Mouse (Mus musculus) CD8-positive naive resting alpha-beta T cell, adult 2 months (primary cell): ENCODE measurements around the gene Ahdc1.

Experiments
- DNase-seq, 2 experiments: peaks; one replicate each; pipeline ENCODE4 v3.0.0; 2022; ENCODE audit warnings: low read depth in 2 of 2, low spot score in 2 of 2

Ahdc1 gene

DNA sequence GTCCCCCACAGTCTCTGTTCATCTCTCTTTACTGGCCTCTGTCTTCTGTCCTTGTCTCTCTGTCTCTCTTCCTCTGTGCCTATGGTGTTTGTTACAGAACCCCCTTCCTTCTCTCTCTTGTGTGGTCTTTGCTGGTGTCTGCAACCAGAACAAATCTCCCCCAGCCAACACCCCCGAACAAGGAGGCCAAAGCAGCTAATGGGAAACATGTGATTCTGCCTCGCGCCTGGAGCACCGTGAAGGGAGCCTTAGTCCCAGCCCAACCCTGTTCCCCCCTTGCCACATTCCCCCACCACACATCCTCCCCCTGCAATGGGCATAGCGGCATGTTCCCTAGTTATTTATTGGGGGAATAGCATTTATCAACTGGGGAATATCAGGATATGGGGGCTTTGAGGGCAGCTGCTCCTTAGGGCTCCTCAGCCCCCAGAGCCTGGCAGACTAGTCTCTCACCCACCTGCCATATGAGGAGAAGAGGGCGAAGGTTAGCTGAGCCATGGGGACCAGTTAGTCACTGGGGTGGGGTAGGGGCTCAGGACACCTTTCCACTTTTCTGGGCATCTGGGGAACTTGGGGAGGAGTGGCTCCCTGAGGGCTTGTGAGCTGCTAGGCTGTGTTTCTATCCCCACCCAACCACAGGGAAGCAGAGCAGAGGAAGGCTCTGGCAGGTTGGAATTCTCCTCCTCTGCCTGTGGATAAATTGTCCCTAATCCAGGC is 41.1 kb downstream of the Ahdc1 start:
- DNase-seq: no peak

DNA sequence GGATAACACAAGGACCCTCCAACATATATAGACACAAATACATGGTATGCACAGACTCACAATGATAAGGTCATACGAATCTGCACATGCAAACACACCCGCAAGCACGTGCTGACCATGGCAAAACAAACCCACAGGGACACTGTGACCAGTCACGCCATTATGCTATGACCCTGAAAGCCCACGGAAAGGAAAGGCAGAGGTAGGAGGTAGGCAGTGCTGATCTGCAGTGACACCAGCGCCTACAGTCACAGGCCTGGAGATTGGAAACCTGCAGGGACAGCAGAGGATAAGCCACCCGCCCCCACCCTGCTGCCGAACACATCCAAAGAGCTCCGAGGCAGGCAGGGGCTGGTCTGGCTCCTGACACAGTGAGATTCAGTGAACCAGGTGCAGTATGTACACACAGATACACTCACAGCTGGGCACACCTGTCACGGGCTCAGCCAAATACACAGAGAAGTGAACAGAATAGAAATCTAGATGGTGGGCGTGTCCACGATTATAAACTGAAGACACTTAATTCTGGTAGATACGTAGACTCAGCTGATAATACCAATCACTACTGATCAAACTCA is 42.0 kb downstream of the Ahdc1 start:
- no peak for DNase-seq

DNA sequence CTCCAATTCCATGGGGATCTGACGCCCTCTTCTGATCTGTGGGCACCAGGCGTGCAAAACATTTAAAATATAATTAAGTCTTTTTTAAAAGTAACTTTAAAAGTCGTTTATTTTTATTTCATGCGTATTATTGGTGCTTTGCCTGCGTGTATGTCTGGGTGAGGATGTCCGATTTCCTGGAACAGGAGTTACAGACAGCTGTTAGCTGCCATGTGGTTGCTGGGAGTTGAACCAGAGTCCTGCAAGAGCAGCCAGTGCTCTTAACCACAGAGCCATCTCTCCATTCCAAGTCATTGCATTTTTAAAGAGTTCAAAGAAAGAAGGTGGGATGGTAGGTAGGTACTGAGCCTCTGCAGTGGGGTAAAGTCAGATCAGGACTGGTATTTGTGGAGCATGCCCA is 43.5 kb downstream of the Ahdc1 start:
- DNase-seq: no peak

DNA sequence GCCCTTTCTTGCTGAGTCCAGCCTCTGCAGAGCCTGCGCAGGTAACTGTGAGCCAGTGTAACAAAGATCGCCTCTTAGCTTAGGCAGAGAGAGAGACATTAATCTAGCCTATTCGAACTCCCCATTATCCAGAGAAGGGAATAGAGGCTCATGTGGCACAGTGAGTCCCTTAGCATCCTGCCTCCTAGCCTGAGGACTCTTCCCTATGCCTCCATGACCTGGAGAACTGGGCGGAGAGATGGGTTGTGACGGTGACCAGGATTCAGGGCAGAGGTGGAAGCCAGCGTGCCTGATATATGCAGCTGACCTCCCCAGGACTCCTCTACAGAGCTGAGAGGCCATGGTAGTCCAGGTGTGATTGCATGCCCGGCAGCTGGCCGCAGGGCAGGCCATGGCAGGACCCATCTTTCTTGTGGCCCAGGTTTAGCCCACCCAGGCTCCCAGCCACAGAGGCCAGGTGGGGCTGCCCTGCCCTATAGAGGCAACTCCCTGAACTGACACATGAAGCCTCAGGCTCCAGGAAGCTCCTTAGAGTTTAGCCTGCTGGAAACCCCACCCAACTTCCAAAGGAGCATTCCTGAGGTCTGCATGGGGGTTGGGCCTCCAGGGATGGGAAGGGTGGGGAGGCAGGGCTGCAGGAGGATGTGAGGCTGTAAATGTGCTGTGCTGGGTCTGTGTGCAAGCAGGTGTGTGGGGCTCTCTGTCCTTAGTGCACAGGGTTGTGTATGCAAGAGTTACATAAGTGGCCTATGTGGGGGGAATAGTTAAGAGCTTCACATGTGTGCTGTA is 44.3 kb downstream of the Ahdc1 start:
- no peak for DNase-seq

DNA sequence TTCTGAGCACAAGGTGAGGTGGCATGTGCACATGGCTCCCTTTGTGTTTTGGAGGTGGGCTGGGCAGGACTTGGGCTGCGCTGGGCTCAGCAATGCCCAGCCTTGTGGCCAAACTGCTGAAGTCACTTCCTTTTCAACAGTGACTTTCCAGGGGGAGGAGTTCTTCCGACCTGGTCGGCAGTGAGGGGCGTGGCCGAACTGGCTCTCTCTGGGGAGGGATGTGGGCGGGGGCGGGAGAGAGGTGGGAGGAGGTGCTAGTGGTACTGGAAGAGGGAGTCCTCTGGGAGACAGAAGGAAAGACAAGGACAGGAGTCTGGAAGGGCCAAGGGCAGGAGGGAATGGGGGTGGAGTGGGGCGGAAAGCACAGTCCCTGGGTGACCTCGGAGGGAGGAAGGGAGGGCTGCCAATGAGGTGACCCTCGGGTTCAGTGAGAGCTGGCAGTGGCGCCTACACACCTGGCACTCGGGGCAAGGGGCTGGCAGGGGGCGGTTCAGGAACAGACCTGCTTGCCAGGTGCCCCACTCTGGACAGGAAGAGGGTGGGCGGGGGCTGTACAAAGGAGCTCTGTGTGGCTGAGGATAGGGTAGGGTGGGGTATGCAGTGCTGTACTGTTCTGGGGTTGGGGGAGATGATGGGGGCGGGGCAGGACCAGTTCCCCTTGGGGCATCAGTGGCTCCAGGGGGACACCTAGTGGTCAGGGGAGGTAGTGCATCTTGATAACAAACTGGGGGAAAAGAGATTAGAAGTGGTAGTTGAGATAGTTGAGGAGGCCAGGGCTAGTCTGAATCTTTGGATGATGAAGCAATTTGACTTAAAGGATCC is 45.2 kb downstream of the Ahdc1 start:
- DNase-seq: peak; percentile 80 to 84

DNA sequence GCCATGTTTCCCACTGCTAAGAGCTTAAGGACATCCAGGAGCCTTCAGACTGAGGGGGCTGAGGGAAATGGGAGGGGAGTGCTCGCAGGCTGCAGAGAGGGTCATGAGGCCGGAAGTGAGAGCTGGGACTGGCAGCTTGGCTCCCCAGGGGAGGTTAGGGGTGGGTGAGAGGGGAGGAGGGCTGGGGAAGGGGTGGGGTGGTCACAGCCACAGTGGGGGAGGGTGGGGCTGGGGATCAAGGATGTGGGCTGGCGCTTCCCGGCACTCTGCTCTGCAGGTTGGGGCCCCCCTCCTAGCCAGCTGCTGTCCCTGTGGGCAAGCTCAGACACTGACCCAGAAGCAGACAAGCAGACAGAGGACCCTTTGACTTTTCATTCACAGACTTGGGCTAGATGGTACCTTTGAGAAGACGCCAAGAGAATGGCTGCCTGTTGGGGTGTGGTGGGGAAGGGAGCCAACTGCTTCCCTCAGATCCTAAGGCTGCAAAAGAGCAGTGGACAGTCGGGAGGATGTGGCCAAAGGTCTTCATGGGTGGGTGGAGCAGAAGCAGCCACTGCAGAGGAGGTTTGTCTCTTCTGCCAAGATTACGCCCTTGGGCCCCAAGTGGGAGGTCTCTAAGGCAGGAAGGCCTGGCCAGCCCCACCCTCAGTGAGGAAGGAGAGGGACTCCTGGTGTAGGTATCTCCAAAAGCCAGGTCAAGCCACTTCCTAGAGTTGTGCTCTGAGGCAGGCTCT is 46.5 kb downstream of the Ahdc1 start:
- no peak for DNase-seq

DNA sequence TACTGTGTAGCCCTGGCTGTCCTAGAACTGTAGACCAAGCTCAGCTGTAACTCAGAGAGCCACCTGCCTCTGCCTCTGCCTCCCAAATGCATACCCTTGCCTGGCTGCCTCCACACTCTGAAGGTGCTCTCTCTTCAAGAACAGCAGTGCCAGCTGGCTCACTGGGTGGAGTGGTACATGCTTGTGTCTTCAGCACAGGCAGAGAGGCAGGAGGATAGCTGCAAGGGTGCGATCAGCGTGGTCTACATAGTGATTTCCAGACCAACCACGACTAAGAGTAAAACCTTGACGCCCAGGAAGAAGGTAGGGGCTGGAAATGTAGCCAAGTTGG is 47.0 kb downstream of the Ahdc1 start:
- no peak for DNase-seq

DNA sequence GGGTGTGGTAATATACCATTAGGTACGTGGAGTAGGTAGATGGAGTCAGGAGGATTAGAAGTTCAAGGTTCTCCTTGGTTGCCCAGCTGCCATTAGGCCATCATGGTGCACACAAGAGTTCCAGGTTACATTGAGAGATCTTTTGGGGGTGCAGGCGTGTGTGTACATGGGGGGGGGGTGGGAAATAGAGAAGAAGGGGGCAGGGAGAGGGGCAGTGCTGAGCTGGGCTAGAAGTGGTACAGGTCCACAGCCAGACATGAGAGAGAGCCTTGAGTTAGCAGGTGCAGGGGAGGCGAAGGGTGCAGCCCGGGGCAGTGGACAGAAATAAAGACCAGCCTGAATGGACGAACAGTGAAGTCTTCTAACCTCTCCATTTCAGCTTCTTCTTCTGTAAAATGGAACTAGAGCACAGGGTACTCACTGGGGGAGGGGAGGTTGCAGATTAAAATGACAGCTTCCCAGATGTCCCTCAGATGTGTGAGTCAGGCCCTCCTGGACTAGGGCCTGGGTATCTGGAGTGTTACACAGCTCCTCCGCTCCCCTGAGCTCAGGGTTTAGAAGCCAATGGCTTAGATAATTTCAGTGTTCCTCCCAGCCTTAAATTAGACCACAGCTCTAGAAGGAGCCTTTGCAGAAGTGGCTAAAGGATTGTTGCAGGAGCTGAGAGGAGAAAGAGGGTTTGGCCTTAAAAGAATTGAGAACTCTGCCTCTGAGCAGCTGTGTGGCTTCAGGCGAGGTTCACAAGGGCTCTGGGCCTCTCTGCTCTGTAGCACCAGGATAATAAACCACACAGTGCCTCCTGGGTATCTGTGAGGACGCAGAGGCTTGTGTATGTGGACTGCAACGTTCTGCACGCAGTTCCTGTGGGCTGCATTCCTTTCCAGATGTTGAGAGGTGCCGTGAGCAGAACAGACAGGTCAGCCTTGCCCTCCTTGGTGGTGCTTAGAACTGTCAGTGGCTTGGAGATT is 47.7 kb downstream of the Ahdc1 start:
- no peak for DNase-seq

DNA sequence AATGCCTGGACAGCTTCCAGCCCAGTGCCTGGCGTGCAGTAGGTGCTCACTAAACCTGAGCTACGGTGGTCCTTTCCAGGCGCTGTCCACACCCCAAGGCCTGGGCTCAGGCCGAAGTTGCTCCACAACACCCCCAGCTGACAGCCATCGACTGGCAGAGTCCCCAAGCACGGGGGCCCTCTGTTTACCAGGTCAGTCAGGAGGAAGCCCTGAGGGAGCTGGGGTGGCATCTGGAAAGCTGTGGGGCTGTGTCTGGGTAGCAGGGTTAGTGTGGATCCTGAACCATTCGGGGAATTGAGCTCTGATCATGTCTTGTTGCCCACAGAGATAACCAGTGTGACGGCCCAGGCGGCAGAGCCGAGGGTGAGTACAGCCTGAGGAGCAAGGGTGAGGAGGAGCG is 49.6 kb downstream of the Ahdc1 start:
- no peak for DNase-seq

DNA sequence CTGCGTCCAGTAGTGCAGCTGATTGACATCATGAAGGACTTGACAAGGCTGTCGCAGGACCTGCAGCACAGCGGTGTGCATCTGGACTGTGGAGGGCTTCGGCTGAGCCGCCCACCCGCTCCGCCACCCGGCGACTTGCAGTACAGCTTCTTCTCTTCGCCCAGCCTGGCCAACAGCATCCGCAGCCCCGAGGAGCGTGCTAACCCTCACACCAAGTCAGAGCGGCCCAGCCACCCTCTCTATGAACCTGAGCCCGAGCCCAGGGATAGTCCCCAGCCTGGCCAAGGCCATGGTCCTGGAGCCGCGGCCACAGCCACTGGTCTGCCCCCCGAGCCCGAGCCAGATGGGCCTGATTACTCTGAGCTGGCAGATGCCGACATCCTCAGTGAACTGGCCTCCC is 50.7 kb downstream of the Ahdc1 start:
- no peak for DNase-seq

DNA sequence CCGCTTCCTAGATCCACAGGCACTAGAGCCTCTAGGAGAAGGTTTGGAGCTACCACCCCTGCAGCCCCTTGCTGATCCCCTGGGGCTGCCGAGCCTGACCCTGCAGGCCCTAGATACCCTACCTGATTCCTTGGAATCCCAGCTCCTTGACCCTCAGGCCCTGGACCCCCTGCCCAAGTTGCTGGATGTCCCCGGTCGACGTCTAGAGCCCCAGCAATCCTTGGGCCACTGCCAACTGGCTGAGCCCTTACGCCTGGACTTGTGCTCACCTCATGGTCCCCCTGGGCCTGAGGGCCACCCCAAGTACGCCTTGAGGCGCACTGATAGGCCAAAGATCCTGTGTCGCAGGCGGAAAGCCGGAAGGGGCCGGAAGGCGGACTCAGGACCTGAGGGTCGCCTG is 51.2 kb downstream of the Ahdc1 start:
- no peak for DNase-seq

DNA sequence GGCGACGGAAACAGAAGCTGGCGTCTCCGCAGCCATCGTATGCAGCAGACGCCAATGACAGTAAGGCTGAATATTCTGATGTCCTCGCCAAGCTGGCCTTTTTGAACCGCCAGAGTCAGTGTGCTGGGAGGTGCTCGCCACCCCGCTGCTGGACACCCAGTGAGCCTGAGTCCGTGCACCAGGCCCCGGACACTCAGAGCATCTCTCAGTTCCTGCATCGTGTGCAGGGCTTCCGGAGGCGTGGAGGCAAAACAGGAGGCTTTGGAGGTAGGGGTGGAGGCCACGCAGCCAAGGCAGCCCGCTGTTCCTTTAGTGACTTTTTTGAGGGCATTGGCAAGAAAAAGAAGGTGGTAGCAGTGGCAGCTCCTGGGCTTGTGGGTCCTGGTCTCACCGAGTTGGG is 52.1 kb downstream of the Ahdc1 start:
- DNase-seq: no peak

DNA sequence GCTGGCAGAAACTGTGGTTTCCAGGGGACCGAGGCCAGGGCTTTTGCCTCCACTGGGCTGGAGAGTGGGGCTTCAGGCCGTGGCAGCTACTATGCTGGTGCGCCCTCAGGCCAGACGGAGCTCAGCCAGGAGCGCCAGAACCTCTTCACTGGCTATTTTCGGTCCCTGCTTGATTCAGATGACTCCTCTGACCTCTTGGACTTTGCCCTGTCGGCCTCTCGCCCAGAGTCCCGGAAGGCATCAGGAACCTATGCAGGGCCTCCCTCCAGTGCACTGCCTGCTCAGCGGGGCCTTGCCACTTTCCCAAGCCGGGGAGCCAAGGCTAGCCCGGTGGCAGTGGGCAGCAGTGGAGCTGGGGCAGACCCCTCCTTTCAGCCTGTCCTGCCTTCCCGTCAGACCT is 52.7 kb downstream of the Ahdc1 start:
- no peak for DNase-seq

DNA sequence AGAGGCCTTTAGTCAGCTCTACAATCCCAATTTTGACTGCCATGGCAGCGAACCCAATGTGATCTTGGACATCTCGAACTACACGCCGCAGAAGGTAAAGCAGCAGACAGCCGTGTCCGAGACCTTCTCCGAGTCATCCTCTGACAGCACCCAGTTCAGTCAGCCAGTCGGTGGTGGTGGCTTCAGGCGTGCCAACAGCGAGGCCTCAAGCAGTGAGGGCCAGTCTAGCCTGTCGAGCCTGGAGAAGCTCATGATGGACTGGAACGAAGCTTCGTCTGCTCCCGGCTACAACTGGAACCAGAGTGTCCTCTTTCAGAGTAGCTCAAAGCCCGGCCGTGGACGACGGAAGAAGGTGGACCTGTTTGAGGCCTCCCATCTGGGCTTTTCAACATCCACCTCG is 53.7 kb downstream of the Ahdc1 start:
- DNase-seq: no peak

DNA sequence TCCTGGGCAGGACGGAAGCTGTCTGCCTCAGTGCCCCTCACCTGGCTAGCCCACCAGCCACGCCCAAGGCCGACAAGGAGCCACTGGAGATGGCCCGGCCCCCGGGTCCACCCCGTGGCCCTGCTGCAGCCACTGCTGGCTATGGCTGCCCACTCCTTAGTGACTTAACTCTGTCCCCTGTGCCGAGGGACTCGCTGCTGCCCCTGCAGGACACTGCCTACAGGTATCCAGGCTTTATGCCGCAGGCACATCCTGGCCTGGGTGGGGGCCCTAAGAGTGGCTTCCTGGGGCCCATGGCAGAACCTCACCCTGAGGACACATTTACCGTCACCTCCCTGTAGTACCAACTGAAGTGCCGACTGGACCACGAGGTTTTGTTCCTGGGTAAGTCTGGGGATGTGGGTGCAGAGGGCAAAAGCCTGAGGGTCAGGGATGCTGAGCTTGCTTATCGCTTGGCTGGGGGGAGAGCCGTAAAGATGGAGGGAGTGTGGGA is 54.9 kb downstream of the Ahdc1 start:
- DNase-seq: no peak

DNA sequence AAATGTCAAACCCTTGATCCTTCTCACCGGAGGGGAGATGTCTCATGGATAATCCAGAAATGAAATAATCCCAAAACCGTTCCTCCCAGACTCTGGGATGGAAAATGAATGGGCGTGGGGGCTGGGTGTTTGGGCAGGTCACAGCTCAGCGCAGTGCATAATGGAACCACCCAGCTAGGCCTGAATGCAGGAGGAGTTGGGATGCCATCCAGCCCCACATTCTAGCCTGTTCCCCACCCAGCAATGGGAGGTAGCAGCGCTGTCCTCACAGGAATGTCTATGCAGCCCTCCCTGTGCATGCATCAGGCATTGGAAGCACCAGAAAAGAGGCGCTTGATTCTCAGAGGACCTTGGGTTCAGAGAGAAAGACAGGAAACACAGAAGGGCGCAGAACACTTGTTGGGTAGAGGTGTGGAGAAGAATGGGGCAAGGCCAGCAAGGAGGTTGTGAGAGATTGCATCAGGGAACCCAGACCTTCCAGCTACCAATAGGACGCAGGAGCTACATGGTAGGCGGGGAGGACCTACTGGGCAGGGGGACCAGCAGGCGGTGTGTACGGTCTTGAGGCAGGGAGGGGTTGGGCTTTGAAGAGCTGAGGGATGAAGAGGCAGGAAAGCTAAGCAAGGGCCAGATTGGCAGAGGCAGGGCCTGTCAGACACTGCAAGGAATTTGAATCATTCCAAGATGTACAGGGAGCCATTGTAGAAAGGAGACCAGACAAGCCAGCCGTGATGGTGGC is 57.5 kb downstream of the Ahdc1 start:
- no peak for DNase-seq

DNA sequence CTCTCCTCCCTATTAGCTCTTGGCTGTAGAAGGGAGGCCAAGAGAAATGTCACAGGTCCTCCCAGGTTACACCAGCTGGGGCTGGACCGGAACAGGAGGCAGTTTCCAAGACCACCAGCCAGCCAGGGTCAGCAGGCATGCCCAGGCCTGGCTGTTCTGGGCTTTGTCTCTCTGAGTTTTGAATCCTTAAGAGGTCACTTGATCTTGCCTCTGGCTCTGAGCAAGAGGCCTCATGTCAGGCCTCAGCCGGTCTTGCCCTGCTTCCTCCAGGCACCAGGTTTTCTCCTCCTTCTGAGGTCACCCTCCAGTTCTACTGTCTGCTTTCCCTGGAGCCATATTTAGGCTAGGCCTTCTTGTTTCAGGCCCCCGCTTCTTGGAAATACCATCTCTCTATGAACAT is 59.3 kb downstream of the Ahdc1 start:
- no peak for DNase-seq

DNA sequence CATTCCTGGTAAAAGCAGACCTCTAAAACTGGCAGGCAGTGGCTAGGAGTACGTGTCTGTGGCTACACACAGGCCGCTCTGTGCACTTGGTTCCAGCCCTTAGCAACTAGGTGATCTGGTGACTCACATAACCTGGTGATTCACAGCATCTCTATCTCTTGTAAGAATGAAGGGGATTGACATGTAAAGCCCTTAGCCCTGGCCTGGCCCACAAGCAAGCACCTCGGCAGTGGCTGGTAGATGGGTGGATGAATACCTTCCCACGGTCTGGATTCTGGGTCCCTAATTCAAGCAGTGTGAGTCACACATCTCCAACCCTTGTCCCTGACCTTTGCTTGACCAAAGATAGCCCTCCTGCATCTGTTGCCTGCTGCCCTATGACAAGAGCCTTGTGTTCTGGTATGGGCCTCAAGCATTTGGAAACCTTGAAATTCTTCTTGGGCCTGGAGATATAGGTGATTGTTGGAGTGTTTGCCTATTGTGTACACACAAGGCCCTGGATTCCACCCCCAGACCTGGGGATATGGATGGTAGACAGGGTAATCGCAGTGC is 59.8 kb downstream of the Ahdc1 start:
- no peak for DNase-seq

DNA sequence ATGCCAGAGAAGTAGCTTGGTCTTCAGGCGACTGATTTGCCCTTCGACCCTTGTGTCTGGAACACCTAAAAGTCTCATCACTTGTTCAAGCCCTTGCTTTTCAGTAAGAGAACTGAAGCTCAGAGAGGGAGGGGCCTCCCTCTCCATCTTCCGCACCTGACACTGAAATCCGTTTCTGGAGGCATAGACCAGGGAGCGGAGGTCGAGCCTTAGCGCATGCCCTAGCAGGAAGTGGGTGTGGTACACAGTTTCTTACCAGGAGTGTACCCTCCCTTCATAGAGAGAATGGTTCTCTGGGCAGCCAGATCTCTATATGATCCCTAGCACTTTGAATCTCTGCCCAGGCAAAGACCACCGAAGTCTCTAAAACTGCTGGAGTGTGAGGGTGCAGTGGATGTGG is 62.1 kb downstream of the Ahdc1 start:
- peak in 1 of 2 experiments; percentile 60 for DNase-seq
